Mouse (Mus musculus): ENCODE data around the gene Ctf1. TPM values are rescaled to one million over a fixed set of nuclear protein-coding genes. Genes with fewer than 3 reads are reported as not detected.

Gene Ctf1
- polyA plus RNA-seq, 1 experiment from 2014 or later, result 15.9 TPM

GRCm38 (mm10) chr7:127750131-127751127 is 37.9 kb downstream of the Ctf1 start:
- 87% methylated on average over 19 of the region's 19 CpGs for WGBS
- Histone ChIP-seq H3K36me3 (ENCODE audit: insufficient read depth, low read length) (peaks cover 53% of the 10 kb centered on the region), H3K9me3 (replicated peaks; ENCODE audit: low read length) (no peaks in the 10 kb centered on the region), H3K27ac (no peak overlapping the region; the same call in 1 of the 2 replicates), H3K4me1 (replicated peaks; ENCODE audit: insufficient read depth, low read length) (peaks cover 5% of the 10 kb centered on the region; the same call in 1 of the 2 replicates), H3K4me2 (ENCODE audit: low read length) (no peak overlapping the region), H3K4me3 (replicated peaks; ENCODE audit: low read depth, low read length) (no peak overlapping the region), H3K9ac (ENCODE audit: low read depth, low read length) (no peak overlapping the region), H3K27me3 (ENCODE audit: insufficient read depth, low read length) (no peaks in the 10 kb centered on the region)
- peak; percentile 55 for DNase-seq (ENCODE audit: low spot score)
- no peak for TF ChIP-seq CTCF (IDR thresholded peaks at IDR 0.05; ENCODE audit: low read depth)
- ATAC-seq (replicated peaks; ENCODE audit: low FRiP score, low read depth), result no peak

GRCm38 (mm10) chr7:127751619-127752018 is 39.1 kb downstream of the Ctf1 start:
- H3K4me1 ChIP-seq (replicated peaks; ENCODE audit: insufficient read depth, low read length), result peaks cover 5% of the 10 kb centered on the region; the same call in 1 of the 2 replicates
- TF ChIP-seq CTCF (IDR thresholded peaks at IDR 0.05; ENCODE audit: low read depth), result no peak
- no peak for DNase-seq (ENCODE audit: low spot score)
- no peak overlapping the region for H3K9ac ChIP-seq (ENCODE audit: low read depth, low read length)
- H3K9me3 ChIP-seq (replicated peaks; ENCODE audit: low read length), result no peaks in the 10 kb centered on the region
- H3K4me3 ChIP-seq (replicated peaks; ENCODE audit: low read depth, low read length), result no peak overlapping the region
- H3K27ac ChIP-seq, result no peak overlapping the region
- 96% methylated on average over 5 of the region's 5 CpGs for WGBS
- H3K36me3 ChIP-seq (ENCODE audit: insufficient read depth, low read length), result peaks cover 53% of the 10 kb centered on the region
- no peak for ATAC-seq (replicated peaks; ENCODE audit: low FRiP score, low read depth)
- no peaks in the 10 kb centered on the region for H3K27me3 ChIP-seq (ENCODE audit: insufficient read depth, low read length)
- H3K4me2 ChIP-seq (ENCODE audit: low read length), result no peak overlapping the region

- ATAC-seq (replicated peaks; ENCODE audit: low FRiP score, low read depth) (no peak), DNase-seq (ENCODE audit: low spot score) (no peak)
- Histone ChIP-seq H3K4me1 (replicated peaks; ENCODE audit: insufficient read depth, low read length) (peaks cover 5% of the 10 kb centered on the region; the same call in 1 of the 2 replicates), H3K27ac (no peak overlapping the region), H3K36me3 (ENCODE audit: insufficient read depth, low read length) (peaks cover 58% of the 10 kb centered on the region), H3K27me3 (ENCODE audit: insufficient read depth, low read length) (no peaks in the 10 kb centered on the region), H3K9ac (ENCODE audit: low read depth, low read length) (no peak overlapping the region), H3K9me3 (replicated peaks; ENCODE audit: low read length) (no peaks in the 10 kb centered on the region), H3K4me2 (ENCODE audit: low read length) (no peak overlapping the region), H3K4me3 (replicated peaks; ENCODE audit: low read depth, low read length) (no peak overlapping the region)
- TF ChIP-seq CTCF (IDR thresholded peaks at IDR 0.05; ENCODE audit: low read depth), result no peak
- WGBS, result 93% methylated on average over 27 of the region's 27 CpGs
Measured at GRCm38 (mm10) chr7:127752069-127752468, 39.5 kb downstream of the Ctf1 start.

GRCm38 (mm10) chr7:127753158-127753557 is 40.6 kb downstream of the Ctf1 start:
- DNase-seq (ENCODE audit: low spot score) (no peak), ATAC-seq (replicated peaks; ENCODE audit: low FRiP score, low read depth) (no peak)
- no peaks in the 10 kb centered on the region for H3K9me3 ChIP-seq (replicated peaks; ENCODE audit: low read length)
- H3K4me1 ChIP-seq (replicated peaks; ENCODE audit: insufficient read depth, low read length), result no peaks in the 10 kb centered on the region
- WGBS, result 57% methylated on average over 5 of the region's 5 CpGs
- peaks cover 67% of the 10 kb centered on the region for H3K36me3 ChIP-seq (ENCODE audit: insufficient read depth, low read length)
- H3K4me2 ChIP-seq (ENCODE audit: low read length), result no peak overlapping the region
- no peak overlapping the region for H3K27ac ChIP-seq
- no peak overlapping the region for H3K4me3 ChIP-seq (replicated peaks; ENCODE audit: low read depth, low read length)
- H3K9ac ChIP-seq (ENCODE audit: low read depth, low read length), result no peak overlapping the region
- no peaks in the 10 kb centered on the region for H3K27me3 ChIP-seq (ENCODE audit: insufficient read depth, low read length)
- no peak for TF ChIP-seq CTCF (IDR thresholded peaks at IDR 0.05; ENCODE audit: low read depth)

- Histone ChIP-seq H3K27me3 (ENCODE audit: insufficient read depth, low read length) (no peaks in the 10 kb centered on the region), H3K4me2 (ENCODE audit: low read length) (no peak overlapping the region), H3K4me3 (replicated peaks; ENCODE audit: low read depth, low read length) (no peak overlapping the region), H3K4me1 (replicated peaks; ENCODE audit: insufficient read depth, low read length) (no peaks in the 10 kb centered on the region), H3K36me3 (ENCODE audit: insufficient read depth, low read length) (peaks cover 67% of the 10 kb centered on the region), H3K27ac (no peak overlapping the region), H3K9me3 (replicated peaks; ENCODE audit: low read length) (no peaks in the 10 kb centered on the region), H3K9ac (ENCODE audit: low read depth, low read length) (no peak overlapping the region)
- DNase-seq (ENCODE audit: low spot score) (no peak), ATAC-seq (replicated peaks; ENCODE audit: low FRiP score, low read depth) (no peak)
- 84% methylated on average over 7 of the region's 7 CpGs for WGBS
- no peak for TF ChIP-seq CTCF (IDR thresholded peaks at IDR 0.05; ENCODE audit: low read depth)
Measured at GRCm38 (mm10) chr7:127753741-127754140, 41.2 kb downstream of the Ctf1 start.

GRCm38 (mm10) chr7:127759716-127760115 is 47.2 kb downstream of the Ctf1 start:
- H3K4me1 ChIP-seq (replicated peaks; ENCODE audit: insufficient read depth, low read length), result no peaks in the 10 kb centered on the region
- WGBS, result 53% methylated on average over 6 of the region's 6 CpGs
- peaks cover 25% of the 10 kb centered on the region for H3K36me3 ChIP-seq (ENCODE audit: insufficient read depth, low read length)
- no peak overlapping the region for H3K4me2 ChIP-seq (ENCODE audit: low read length)
- ATAC-seq (replicated peaks; ENCODE audit: low FRiP score, low read depth) (no peak), DNase-seq (ENCODE audit: low spot score) (no peak)
- no peak for TF ChIP-seq CTCF (IDR thresholded peaks at IDR 0.05; ENCODE audit: low read depth)
- H3K4me3 ChIP-seq (replicated peaks; ENCODE audit: low read depth, low read length), result no peak overlapping the region
- no peaks in the 10 kb centered on the region for H3K9me3 ChIP-seq (replicated peaks; ENCODE audit: low read length)
- no peak overlapping the region for H3K27ac ChIP-seq
- H3K9ac ChIP-seq (ENCODE audit: low read depth, low read length), result 0 out of 2 replicates have a peak overlapping the region, but pooled peaks have one; percentile 18
- no peaks in the 10 kb centered on the region for H3K27me3 ChIP-seq (ENCODE audit: insufficient read depth, low read length)
